Mouse (Mus musculus) heart, postnatal 0 days (tissue): ENCODE measurements around the gene Fkrp.

Experiments used
- CTCF ChIP-seq: IDR thresholded peaks from 2 replicates; pipeline ENCODE4 v1.5.1; 2016; ENCODE audit warnings: antibody characterized with exemption, control low read depth, low read depth
- EP300 ChIP-seq: IDR thresholded peaks from 2 replicates; pipeline ENCODE4 v1.6.1; 2016; ENCODE audit warnings: antibody characterized with exemption, low read depth

DNA sequence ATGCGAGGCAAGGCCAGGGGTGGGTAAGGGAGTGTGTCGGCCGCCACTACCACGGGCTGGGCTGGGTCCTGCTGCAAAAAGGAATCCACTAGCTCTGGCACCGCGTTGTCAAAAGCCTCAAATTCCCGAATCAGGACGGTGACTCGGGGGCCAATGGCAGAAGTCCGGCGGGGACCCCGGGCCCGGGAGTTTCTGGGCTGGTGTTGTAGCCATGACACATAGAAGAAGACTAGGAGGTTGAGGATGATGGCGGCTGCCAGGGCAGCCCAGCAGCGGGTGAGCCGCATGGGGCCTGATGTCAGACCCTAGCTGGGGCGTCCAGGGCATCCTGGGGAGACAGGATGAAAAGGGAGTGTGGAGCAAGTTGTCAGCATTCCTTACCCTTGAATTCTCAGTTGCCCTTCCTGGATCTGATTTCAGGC lies 4.9 kb downstream of the Fkrp start:
- TF ChIP-seq EP300, result no peak
- TF ChIP-seq CTCF, result no peak
